Mouse (Mus musculus) testis, adult 2 months (tissue): ENCODE measurements around the gene Pik3c2g.

Experiments
- CTCF ChIP-seq: fragments of 200-500 bp; IDR thresholded peaks from 2 replicates; pipeline ENCODE4 v1.5.1; 2012; ENCODE audit warnings: low read depth, mild to moderate bottlenecking, inconsistent platforms, low read length, moderate library complexity; ENCODE audit not compliant: control insufficient read depth, insufficient read depth, insufficient replicate concordance
- POLR2A ChIP-seq: fragments of 200-500 bp; IDR thresholded peaks from 2 replicates; pipeline ENCODE4 v1.6.1; 2012; ENCODE audit warnings: low read depth, mild to moderate bottlenecking, inconsistent platforms, low read length, moderate library complexity; ENCODE audit not compliant: control insufficient read depth

- TF ChIP-seq CTCF (no peak), POLR2A (no peak)
These were observed 31.4 kb upstream of the Pik3c2g start for GRCm38 (mm10) chr6:139555537-139556179.
